Comparison of ENCODE assay signal across 16 mouse cellular contexts in the genomic region with DNA sequence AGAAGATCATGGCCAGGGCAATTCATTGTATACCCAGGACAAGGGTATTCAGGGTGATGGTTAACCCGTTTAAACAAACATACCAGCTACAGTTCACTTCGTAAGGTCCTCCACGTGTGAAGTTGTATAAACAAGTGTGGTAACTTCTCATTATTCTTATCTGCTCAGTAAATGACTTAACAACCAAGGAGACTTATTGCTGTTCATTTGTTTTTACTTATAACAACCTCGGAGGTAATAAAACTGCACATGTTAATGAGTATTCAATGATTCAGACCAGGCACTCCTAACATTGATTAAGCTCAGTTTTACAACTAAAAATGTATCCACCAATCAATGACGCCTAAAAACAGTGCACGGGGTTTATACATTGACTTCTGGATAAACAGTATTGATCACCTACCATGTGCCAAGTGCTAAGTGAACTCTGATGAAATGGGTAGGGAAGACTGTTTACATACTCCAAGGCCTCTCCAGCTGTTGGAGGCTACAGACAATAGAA. TPM values are rescaled to one million over a fixed set of nuclear protein-coding genes. Genes with fewer than 3 reads are reported as not detected.
"Had no signal": no experiment of that assay in that cellular context is flagged by ENCODE, and none has a peak within 500 bp of the region (broad histone marks: within the 10 kb centered on the region; RNA-seq: fewer than 3 reads in every experiment).

No protein-coding gene starts in this region.

- DNase-seq: kidney, adult 9 months; kidney, postnatal 10 days; kidney, postnatal 4 days; lung, adult 2 months; lung, postnatal 36 days; thymus, postnatal 14 days had no signal

- H3K9me3 ChIP-seq: limb, embryonic 15.5 days; midbrain, embryonic 15.5 days; neural tube, embryonic 12.5 days had no signal

- H3K4me1 ChIP-seq: limb, embryonic 15.5 days; midbrain, embryonic 15.5 days; neural tube, embryonic 12.5 days had no signal

- H3K36me3 ChIP-seq: limb, embryonic 15.5 days; midbrain, embryonic 15.5 days; neural tube, embryonic 12.5 days had no signal

- H3K4me2 ChIP-seq: limb, embryonic 15.5 days; midbrain, embryonic 15.5 days; neural tube, embryonic 12.5 days had no signal

- H3K27me3 ChIP-seq: limb, embryonic 15.5 days; midbrain, embryonic 15.5 days; neural tube, embryonic 12.5 days had no signal

- H3K27ac ChIP-seq: left cerebral cortex, adult 2 months; limb, embryonic 15.5 days; midbrain, embryonic 15.5 days; neural tube, embryonic 12.5 days had no signal

- H3K9ac ChIP-seq: limb, embryonic 15.5 days; midbrain, embryonic 15.5 days; neural tube, embryonic 12.5 days had no signal

- ATAC-seq: hindbrain, embryonic 16.5 days; inflammation-experienced regulatory T-cells, adult 6 months; lung, postnatal 0 days; midbrain, embryonic 15.5 days had no signal

- H3K4me3 ChIP-seq: left cerebral cortex, adult 2 months; limb, embryonic 15.5 days; midbrain, embryonic 15.5 days; neural tube, embryonic 12.5 days had no signal

RNA-seq across cellular contexts. Expression of a gene that starts 53.6 kb away (rescaled TPM):
- total RNA-seq: monocyte, adult 5-6 weeks; neutrophil, adult 5-6 weeks had no signal
- polyA plus RNA-seq: lung, adult 2 months; urinary bladder, adult 2 months had no signal
